Mouse (Mus musculus) inflammation-experienced regulatory T-cells (primary cell): ENCODE measurements around the gene Qrich2. TPM values are rescaled to one million over a fixed set of nuclear protein-coding genes. Genes with fewer than 3 reads are reported as not detected.

ENCODE experiments used
- polyA plus RNA-seq, 2 experiments: library from polyadenylated mRNA; unstranded; fragments of 100-300 nt; shearing (Covaris generic); gene quantifications; one replicate each; pipeline ENCODE4 v1.2.1; 2017

Qrich2 gene
- polyA plus RNA-seq = under 1 TPM in 1 of 2 experiments, not detected in 1; 0.50 TPM

GRCm38 (mm10) chr11:116466141-116466540 lies at the start of gene Qrich2:
Gene Qrich2, minus strand, starts transcription at chr11:116466241.

GRCm38 (mm10) chr11:116493795-116494252 lies 27.8 kb upstream of the Qrich2 start, which contains the start of gene Prpsap1:
Gene Prpsap1, minus strand, starts transcription at chr11:116494202.

GRCm38 (mm10) chr11:116433356-116434286 lies 32.4 kb downstream of the Qrich2 start, which contains the start of gene Ubald2:
Gene Ubald2, plus strand, starts transcription at chr11:116434094.

GRCm38 (mm10) chr11:116412904-116413630 lies 53.0 kb downstream of the Qrich2 start, which contains the start of gene Rnf157:
Gene Rnf157, minus strand, starts transcription at chr11:116413032.

Other genes with a start within 250 kb of the Qrich2 start
- gene Evpl, start 228.2 kb downstream of the Qrich2 start, polyA plus RNA-seq = 1 to 10 TPM in 1 of 2 experiments, not detected in 1; 1.4 TPM
- gene Srp68, start 192.0 kb downstream of the Qrich2 start, polyA plus RNA-seq = 10 to 100 TPM; 69.6 to 79.1 TPM
- not detected for gene Galr2, start 185.3 kb downstream of the Qrich2 start, polyA plus RNA-seq
- 10 to 100 TPM; 67.5 to 84.3 TPM for gene Exoc7, start 159.0 kb downstream of the Qrich2 start, polyA plus RNA-seq
- not detected for gene Foxj1, start 130.8 kb downstream of the Qrich2 start, polyA plus RNA-seq
- 10 to 100 TPM in 1 of 2 experiments, 1 to 10 TPM in 1; 7.8 to 15.0 TPM for gene Rnf157, start 53.2 kb downstream of the Qrich2 start, polyA plus RNA-seq
- 10 to 100 TPM; 55.9 to 58.9 TPM for gene Ubald2, start 32.1 kb downstream of the Qrich2 start, polyA plus RNA-seq
- gene Prpsap1, start 28.0 kb upstream of the Qrich2 start, polyA plus RNA-seq = 100 to 1,000 TPM; 138 to 145 TPM
- 1 to 10 TPM in 1 of 2 experiments, under 1 TPM in 1; 0.16 to 2.7 TPM for gene Sphk1, start 64.7 kb upstream of the Qrich2 start, polyA plus RNA-seq
- 10 to 100 TPM in 1 of 2 experiments, 1 to 10 TPM in 1; 7.7 to 10.1 TPM for gene Ube2o, start 115.2 kb upstream of the Qrich2 start, polyA plus RNA-seq
- not detected for gene Aanat, start 120.2 kb upstream of the Qrich2 start, polyA plus RNA-seq
- gene Rhbdf2, start 160.8 kb upstream of the Qrich2 start, polyA plus RNA-seq = 10 to 100 TPM; 11.4 to 23.4 TPM
- gene Prcd, start 187.3 kb upstream of the Qrich2 start, polyA plus RNA-seq = under 1 TPM in 1 of 2 experiments, not detected in 1; 0.82 TPM
- under 1 TPM in 1 of 2 experiments, not detected in 1; 0.16 TPM for gene Cygb, start 188.1 kb upstream of the Qrich2 start, polyA plus RNA-seq